Mouse (Mus musculus) telencephalon, adult 2 months (tissue): Measurements from ENCODE around the gene Tuba1c.
A peak's percentile ranks its signal among the peaks of the same experiment; 100 is the strongest.

Experiments
- DNase-seq: peaks from one replicate; pipeline ENCODE4 v3.0.0-alpha.2; 2011; ENCODE audit warnings: low read depth, low spot score

Tuba1c gene

GRCm38 (mm10) chr15:99029619-99030584 is at the start of gene Tuba1c:
TSS of gene Tuba1c (plus strand) at chr15:99029891.
- DNase-seq, result no peak

- no peak for DNase-seq
Measured at GRCm38 (mm10) chr15:98980012-98980614, 49.6 kb upstream of the Tuba1c start.

GRCm38 (mm10) chr15:98982100-98982499 is 47.6 kb upstream of the Tuba1c start:
- no peak for DNase-seq

- no peak for DNase-seq
Measured at GRCm38 (mm10) chr15:98983431-98984081, 46.1 kb upstream of the Tuba1c start.

- no peak for DNase-seq
Measured at GRCm38 (mm10) chr15:98984681-98985080, 45.0 kb upstream of the Tuba1c start.

- DNase-seq, result no peak
Measured at GRCm38 (mm10) chr15:98985240-98985981, 44.3 kb upstream of the Tuba1c start.

GRCm38 (mm10) chr15:98985982-98986715 is 43.5 kb upstream of the Tuba1c start:
- no peak for DNase-seq

GRCm38 (mm10) chr15:98987077-98987630 is 42.5 kb upstream of the Tuba1c start:
- no peak for DNase-seq

- no peak for DNase-seq
Measured at GRCm38 (mm10) chr15:98987661-98988181, 42.0 kb upstream of the Tuba1c start.

- DNase-seq, result no peak
Measured at GRCm38 (mm10) chr15:98988787-98989186, 40.9 kb upstream of the Tuba1c start.

- DNase-seq, result no peak
Measured at GRCm38 (mm10) chr15:98989701-98990430, 39.8 kb upstream of the Tuba1c start.

GRCm38 (mm10) chr15:98990669-98991539 is 38.8 kb upstream of the Tuba1c start:
- DNase-seq, result no peak

GRCm38 (mm10) chr15:98991540-98992050 is 38.1 kb upstream of the Tuba1c start:
- DNase-seq, result no peak

GRCm38 (mm10) chr15:98992086-98992912 is 37.4 kb upstream of the Tuba1c start:
- DNase-seq, result peak; percentile 96

GRCm38 (mm10) chr15:98993093-98993793 is 36.4 kb upstream of the Tuba1c start:
- DNase-seq, result no peak

- DNase-seq, result peak; percentile 92
Measured at GRCm38 (mm10) chr15:98993865-98994264, 35.8 kb upstream of the Tuba1c start.

GRCm38 (mm10) chr15:98994957-98995520 is 34.7 kb upstream of the Tuba1c start:
- DNase-seq, result no peak
